ENCODE assay signal across 11 mouse cellular contexts in genomic region chr5:35739536-35740278, GRCm38 (mm10). TPM values are rescaled to one million over a fixed set of nuclear protein-coding genes. Genes with fewer than 3 reads are reported as not detected.
DNase-seq lines count a peak whose midpoint lies in the region; ATAC-seq and TF ChIP-seq lines count a peak whose summit lies in the region.
"Had no signal": no experiment of that assay in that cellular context is flagged by ENCODE, and none has a peak within 500 bp of the region (broad histone marks: within the 10 kb centered on the region; RNA-seq: fewer than 3 reads in every experiment).

Sh3tc1 (minus strand) TSS chr5:35739987.

- peak within 1 kb of the TSS; percentile 94 for H3K27ac ChIP-seq in lung, embryonic 16.5 days (ENCODE audit: low read length)
- H3K27ac ChIP-seq in hindbrain, embryonic 11.5 days (ENCODE audit: low read depth, low read length): no peak within 1 kb of the TSS

- no peaks in the 10 kb centered on the region for H3K9me3 ChIP-seq in E14TG2a.4 (ENCODE audit: low read length)
- no peaks in the 10 kb centered on the region for H3K9me3 ChIP-seq in lung, embryonic 16.5 days (ENCODE audit: control insufficient read depth, low read length)
- H3K9me3 ChIP-seq in hindbrain, embryonic 11.5 days (ENCODE audit: control insufficient read depth, low read length): no peaks in the 10 kb centered on the region

- no peaks in the 10 kb centered on the region for H3K36me3 ChIP-seq in E14TG2a.4 (ENCODE audit: insufficient read depth, low read length)
- H3K36me3 ChIP-seq in lung, embryonic 16.5 days (ENCODE audit: control insufficient read depth, insufficient read depth, low read length): no peaks in the 10 kb centered on the region
- no peaks in the 10 kb centered on the region for H3K36me3 ChIP-seq in hindbrain, embryonic 11.5 days (ENCODE audit: control insufficient read depth, insufficient read depth, low read length)

- peaks cover 57% of the 10 kb centered on the region for H3K4me1 ChIP-seq in E14TG2a.4 (replicated peaks; ENCODE audit: low read depth, low read length)
- peaks cover 33% of the 10 kb centered on the region for H3K4me1 ChIP-seq in lung, embryonic 16.5 days (replicated peaks; ENCODE audit: control insufficient read depth, insufficient read depth, low read length)
- no peaks in the 10 kb centered on the region for H3K4me1 ChIP-seq in hindbrain, embryonic 11.5 days (replicated peaks; ENCODE audit: control insufficient read depth, insufficient read depth, low read length)

- H3K27me3 ChIP-seq in E14TG2a.4 (ENCODE audit: insufficient read depth, low read length): no peaks in the 10 kb centered on the region
- no peaks in the 10 kb centered on the region for H3K27me3 ChIP-seq in lung, embryonic 16.5 days (ENCODE audit: control insufficient read depth, insufficient read depth, low read depth, low read length)
- peaks cover 2% of the 10 kb centered on the region; the same call in 1 of the 2 replicates for H3K27me3 ChIP-seq in hindbrain, embryonic 11.5 days (ENCODE audit: control insufficient read depth, insufficient read depth, low read length)

- H3K9ac ChIP-seq in lung, embryonic 16.5 days (ENCODE audit: low read length): peak within 1 kb of the TSS; percentile 39
- no peak within 1 kb of the TSS for H3K9ac ChIP-seq in hindbrain, embryonic 11.5 days (ENCODE audit: low read depth, low read length)
- H3K9ac ChIP-seq: forebrain, postnatal 0 days had no signal

- WGBS in lung, embryonic 16.5 days: 15% methylated on average over 10 of the region's 10 CpGs
- WGBS in hindbrain, embryonic 11.5 days: 18% methylated on average over 9 of the region's 10 CpGs

- peak; percentile 93 for ATAC-seq in lung, embryonic 16.5 days (ENCODE audit: low read depth)
- ATAC-seq in hindbrain, embryonic 11.5 days (ENCODE audit: low FRiP score): no peak
- ATAC-seq: forebrain, postnatal 0 days had no signal

- TF ChIP-seq CTCF in E14TG2a.4 (conservative IDR thresholded peaks at IDR 0.05; ENCODE audit: low read length): no peak

- peak within 1 kb of the TSS; percentile 60 for H3K4me3 ChIP-seq in E14TG2a.4 (replicated peaks; ENCODE audit: low read length)
- peak within 1 kb of the TSS; percentile 8; the same call in 1 of the 2 replicates for H3K4me3 ChIP-seq in lung, embryonic 16.5 days (ENCODE audit: low read length)
- no peak within 1 kb of the TSS for H3K4me3 ChIP-seq in hindbrain, embryonic 11.5 days (ENCODE audit: low read depth, low read length)

- peak; percentile 87 for DNase-seq in adrenal gland, postnatal 14 days
- peak; percentile 33 for DNase-seq in heart, postnatal 25 days (ENCODE audit: low spot score)
- no peak for DNase-seq in right cerebral cortex, adult 2 months (ENCODE audit: low spot score in 2 of 2)
- no peak for DNase-seq in hindbrain, embryonic 11.5 days (ENCODE audit: low spot score)
- DNase-seq in thymus, postnatal 4 days: no peak
- no peak for DNase-seq in gastrocnemius, adult 18-20 months (ENCODE audit: low spot score)
- DNase-seq: forebrain, postnatal 0 days; thymus, adult 2 months had no signal

- peak within 1 kb of the TSS; percentile 15 for H3K4me2 ChIP-seq in lung, embryonic 16.5 days (ENCODE audit: low read depth, low read length)
- no peak within 1 kb of the TSS for H3K4me2 ChIP-seq in hindbrain, embryonic 11.5 days (replicated peaks; ENCODE audit: low read depth, low read length)

- intact Hi-C loops in heart, postnatal 25 days (cut with DNase I): no loop called here

RNA-seq across cellular contexts. Expression of gene Sh3tc1, which starts in this region (rescaled TPM):
- 14.9 and 15.0 TPM in 2 replicates for total RNA-seq in adrenal gland, postnatal 14 days (2021)
- total RNA-seq in heart, postnatal 25 days (2021): 10 to 100 TPM in 1 of 2 experiments, 1 to 10 TPM in 1; 9.7 to 10.5 TPM
- 15.3 and 16.8 TPM in 2 replicates for polyA plus RNA-seq in lung, embryonic 16.5 days (2015; fragmentation: Nextera tagmentation; extraction: Ambion mirVana)
- 1.5 and 2.4 TPM in 2 replicates for polyA plus RNA-seq in hindbrain, embryonic 11.5 days (2014; fragmentation: Nextera tagmentation; extraction: Ambion mirVana)
- 1 to 10 TPM; 2.1 to 3.9 TPM for total RNA-seq in gastrocnemius, adult 18-20 months (2021)
- total RNA-seq: MEL had no signal

Comparison
In these comparisons a context has a peak if more than half of its experiments do, and no peak if none do; other contexts are left out.
1. DNase-seq: peak in adrenal gland, postnatal 14 days (single experiment) and heart, postnatal 25 days (single experiment); none in right cerebral cortex, adult 2 months (0 of 2), hindbrain, embryonic 11.5 days (single experiment), thymus, postnatal 4 days (single experiment) and gastrocnemius, adult 18-20 months (single experiment).